Mouse (Mus musculus): ENCODE measurements at regions not wholly inside any gene's neighbourhood (a gene's known extent, or its start where the extent isn't known, plus 50 kb on each side); places are given as distances from the start of the nearest gene placed in this dataset.

DNA sequence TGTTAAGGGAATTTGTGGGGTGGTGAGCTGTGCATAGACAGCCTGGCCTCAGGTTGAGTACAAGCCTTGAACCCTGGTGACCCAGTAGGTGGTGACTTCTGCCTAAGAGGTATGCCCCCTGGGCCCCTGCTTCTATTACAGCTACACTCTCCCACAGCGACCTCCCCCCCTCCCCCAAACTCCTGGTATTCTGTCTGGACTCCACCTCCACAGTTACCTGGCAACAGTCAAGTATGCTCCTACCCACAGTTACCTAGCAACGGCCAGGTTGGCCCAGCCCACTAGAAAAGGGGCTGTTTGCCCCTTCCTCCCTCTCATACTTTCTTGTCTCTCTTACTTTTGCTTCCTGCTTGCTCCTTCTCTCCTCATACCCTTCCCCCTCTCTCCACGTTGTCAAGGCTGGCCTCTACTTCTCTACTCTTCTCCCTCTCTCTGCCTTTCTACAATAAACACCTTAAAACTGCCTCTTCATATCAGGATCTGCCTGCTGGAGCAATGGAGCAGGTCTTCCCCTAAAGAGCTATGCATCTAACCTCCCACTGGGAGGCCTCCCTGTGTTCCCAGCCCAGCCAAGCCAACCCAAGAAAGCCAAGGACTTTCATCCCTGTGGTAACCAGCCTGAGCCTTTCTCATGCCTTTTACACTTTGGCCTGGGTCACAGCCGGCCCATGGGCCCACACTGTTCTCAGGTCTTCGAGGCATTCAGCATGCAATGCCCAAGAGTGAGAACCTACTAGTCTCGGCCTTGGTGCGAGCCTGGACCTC lies 457.5 kb downstream of the Hdgfl1 start:
- TF ChIP-seq REST (IDR thresholded peaks at IDR 0.05; ENCODE audit: insufficient read depth, insufficient read length) (no peak), POLR2A (IDR thresholded peaks at IDR 0.05; ENCODE audit: insufficient read length, low read depth) (no peak), USF1 (IDR thresholded peaks at IDR 0.05; ENCODE audit: low read depth) (no peak), CEBPB (IDR thresholded peaks at IDR 0.05; ENCODE audit: insufficient read depth, poor library complexity, severe bottlenecking) (no peak), TCF12 (IDR thresholded peaks at IDR 0.05; ENCODE audit: insufficient read depth, poor library complexity, severe bottlenecking) (no peak), E2F4 (IDR thresholded peaks at IDR 0.05; ENCODE audit: insufficient read depth) (no peak), MAX (IDR thresholded peaks at IDR 0.05; ENCODE audit: low read depth) (no peak), MYOD1 (IDR thresholded peaks at IDR 0.05; ENCODE audit: control insufficient read depth in 1 of 3, insufficient read length in 2 of 3, low read depth in 2 of 3) (no peak), SRF (IDR thresholded peaks at IDR 0.05; ENCODE audit: control insufficient read depth, insufficient read length, low read depth) (no peak), POLR2AphosphoS2 (IDR thresholded peaks at IDR 0.05; ENCODE audit: insufficient read length, low read depth) (no peak), MYOG (IDR thresholded peaks at IDR 0.05; ENCODE audit: control insufficient read depth in 1 of 3, insufficient read depth in 1 of 3, insufficient read length in 2 of 3, low read depth in 2 of 3) (no peak)

Measured in myocyte (in vitro differentiated cells).